Mouse (Mus musculus) embryonic facial prominence, embryonic 12.5 days (tissue): ENCODE results near the gene Selenon. TPM values are rescaled to one million over a fixed set of nuclear protein-coding genes. Genes with fewer than 3 reads are reported as not detected.

ENCODE experiments used
- microRNA-seq: library from miRNA; unstranded; fragments of <30 nt; microRNA quantifications from one replicate; pipeline ENCODE4, GENCODE M21; 2017
- polyA plus RNA-seq: library from polyadenylated mRNA; unstranded; fragments of >200 nt; fragmentation: Nextera tagmentation; extraction: Ambion mirVana; gene quantifications from 2 replicates; pipeline ENCODE4 v1.2.1, GENCODE M21; 2016

Gene Selenon
- polyA plus RNA-seq, 1 experiment from 2014 or later: 27.3 TPM

Small RNAs within 50 kb of the gene (microRNA-seq; reads per million reads assigned to microRNA genes)
- not detected for gene Mir6403

Other genes starting within 250 kb of the Selenon start
- 1.2 and 2.6 TPM in 2 replicates for gene Trim63, start 237.0 kb downstream of the Selenon start, polyA plus RNA-seq
- 0.05 and 0.20 TPM in 2 replicates for gene Slc30a2, start 209.0 kb downstream of the Selenon start, polyA plus RNA-seq
- gene Extl1, start 168.3 kb downstream of the Selenon start, polyA plus RNA-seq: 2.1 and 3.4 TPM in 2 replicates
- gene Pafah2, start 155.8 kb downstream of the Selenon start, polyA plus RNA-seq: 11.2 and 11.7 TPM in 2 replicates
- gene Stmn1, start 83.8 kb downstream of the Selenon start, polyA plus RNA-seq: 2,563 and 2,644 TPM in 2 replicates
- gene Paqr7, start 55.5 kb downstream of the Selenon start, polyA plus RNA-seq: 3.3 and 3.4 TPM in 2 replicates
- 11.6 and 13.1 TPM in 2 replicates for gene Aunip, start 41.2 kb downstream of the Selenon start, polyA plus RNA-seq
- gene Mtfr1l, start 16.8 kb downstream of the Selenon start, polyA plus RNA-seq: 135 and 139 TPM in 2 replicates
- gene Man1c1, start 152.1 kb upstream of the Selenon start, polyA plus RNA-seq: 3.9 and 4.5 TPM in 2 replicates
- gene Ldlrap1, start 215.9 kb upstream of the Selenon start, polyA plus RNA-seq: 21.8 and 23.2 TPM in 2 replicates